11 mouse cellular contexts compared by ENCODE assay signal in the genomic region with DNA sequence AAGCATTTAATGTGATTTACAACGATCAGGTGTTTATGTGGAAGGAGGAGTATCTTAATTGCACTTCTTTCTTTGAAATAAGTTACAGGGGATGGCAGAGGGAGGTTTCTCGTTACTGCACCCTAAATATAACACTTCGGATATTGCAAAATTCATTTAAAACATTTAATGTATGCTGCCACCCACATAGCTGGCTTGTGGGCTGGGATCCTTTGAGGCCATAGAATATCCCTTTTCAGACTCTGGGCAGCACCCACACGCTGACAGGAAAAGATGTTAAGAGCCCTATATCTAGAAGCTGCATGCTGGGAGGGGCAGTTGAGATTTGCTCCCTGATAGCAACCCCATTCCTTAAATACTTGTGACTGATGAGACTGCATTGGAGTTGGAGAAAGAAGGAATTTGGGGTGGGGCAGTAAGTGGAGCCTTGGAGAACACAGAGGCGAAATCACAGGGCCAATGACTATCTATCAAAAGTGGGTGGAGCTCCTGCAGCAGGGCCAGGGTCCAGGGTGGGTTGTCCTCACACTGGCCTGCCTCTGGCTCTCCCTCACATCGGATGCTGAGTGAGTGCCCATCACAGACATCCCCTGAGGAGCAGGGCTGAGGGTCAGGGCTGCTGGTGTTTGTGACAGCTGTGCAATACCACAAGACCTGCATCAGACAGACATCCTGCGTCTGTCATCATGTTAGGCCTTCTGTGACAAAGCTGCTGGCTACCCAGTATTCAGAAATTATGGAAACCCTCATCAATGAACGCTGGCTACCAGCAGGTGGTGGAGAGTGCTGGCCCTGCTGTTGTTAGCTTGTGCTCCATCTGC.
DNase-seq lines count a peak whose midpoint lies in the region; ATAC-seq and TF ChIP-seq lines count a peak whose summit lies in the region.
"Had no signal": no experiment of that assay in that cellular context is flagged by ENCODE, and none has a peak within 500 bp of the region (broad histone marks: within the 10 kb centered on the region; RNA-seq: fewer than 3 reads in every experiment).

No protein-coding gene starts in this region.

- H3K27me3 ChIP-seq in intestine, embryonic 15.5 days (replicated peaks): no peaks in the 10 kb centered on the region
- H3K27me3 ChIP-seq in intestine, embryonic 16.5 days (replicated peaks; ENCODE audit: control insufficient read depth, insufficient read depth, low read length): no peaks in the 10 kb centered on the region
- H3K27me3 ChIP-seq in stomach, embryonic 14.5 days (ENCODE audit: control insufficient read depth, insufficient read depth, low read length): no peaks in the 10 kb centered on the region
- H3K27me3 ChIP-seq in stomach, postnatal 0 days (ENCODE audit: control insufficient read depth, insufficient read depth, low read length): no peaks in the 10 kb centered on the region
- no peaks in the 10 kb centered on the region for H3K27me3 ChIP-seq in intestine, postnatal 0 days (replicated peaks; ENCODE audit: control insufficient read depth, insufficient read depth, low read length)

- 36% methylated on average over 8 of the region's 8 CpGs for WGBS in intestine, embryonic 15.5 days
- 37% methylated on average over 8 of the region's 8 CpGs for WGBS in intestine, embryonic 16.5 days
- 37% methylated on average over 8 of the region's 8 CpGs for WGBS in stomach, embryonic 14.5 days
- WGBS in stomach, postnatal 0 days: 29% methylated on average over 8 of the region's 8 CpGs
- WGBS in intestine, postnatal 0 days: 32% methylated on average over 8 of the region's 8 CpGs

- H3K36me3 ChIP-seq in intestine, embryonic 15.5 days: no peaks in the 10 kb centered on the region
- no peaks in the 10 kb centered on the region for H3K36me3 ChIP-seq in intestine, embryonic 16.5 days (ENCODE audit: control insufficient read depth, insufficient read depth, low read length)
- H3K36me3 ChIP-seq in stomach, embryonic 14.5 days (ENCODE audit: control insufficient read depth, insufficient read depth, low read length): no peaks in the 10 kb centered on the region
- H3K36me3 ChIP-seq in stomach, postnatal 0 days (ENCODE audit: control insufficient read depth, insufficient read depth, low read length): no peaks in the 10 kb centered on the region
- no peaks in the 10 kb centered on the region for H3K36me3 ChIP-seq in intestine, postnatal 0 days (ENCODE audit: control insufficient read depth, insufficient read depth)

- no peak overlapping the region for H3K4me3 ChIP-seq in intestine, embryonic 15.5 days (replicated peaks)
- H3K4me3 ChIP-seq in intestine, embryonic 16.5 days (ENCODE audit: low read length): no peak overlapping the region
- H3K4me3 ChIP-seq in stomach, embryonic 14.5 days (ENCODE audit: low read depth, low read length): no peak overlapping the region
- H3K4me3 ChIP-seq in stomach, postnatal 0 days (ENCODE audit: low read depth, low read length): no peak overlapping the region
- H3K4me3 ChIP-seq in intestine, postnatal 0 days (ENCODE audit: low read depth, low read length): no peak overlapping the region

- no peaks in the 10 kb centered on the region for H3K9me3 ChIP-seq in intestine, embryonic 15.5 days
- no peaks in the 10 kb centered on the region for H3K9me3 ChIP-seq in intestine, embryonic 16.5 days (ENCODE audit: control insufficient read depth, low read length)
- no peaks in the 10 kb centered on the region for H3K9me3 ChIP-seq in stomach, embryonic 14.5 days (ENCODE audit: control insufficient read depth, low read depth, low read length)
- no peaks in the 10 kb centered on the region for H3K9me3 ChIP-seq in stomach, postnatal 0 days (ENCODE audit: control insufficient read depth, low read length)
- no peaks in the 10 kb centered on the region for H3K9me3 ChIP-seq in intestine, postnatal 0 days (ENCODE audit: control insufficient read depth)

- no peak for DNase-seq in stomach, postnatal 0 days (ENCODE audit: low spot score)
- DNase-seq in adrenal gland, adult 8-10 months: no peak
- DNase-seq in adrenal gland, adult 18-20 months (ENCODE audit: low spot score in 2 of 2): no peak
- no peak for DNase-seq in kidney, adult 18-20 months
- DNase-seq: cerebellum, adult 11-12 months; kidney, postnatal 10 days; liver, postnatal 0 days had no signal

- no peak overlapping the region for H3K4me2 ChIP-seq in intestine, embryonic 15.5 days (replicated peaks)
- H3K4me2 ChIP-seq in intestine, embryonic 16.5 days (ENCODE audit: low read depth, low read length): no peak overlapping the region
- no peak overlapping the region for H3K4me2 ChIP-seq in stomach, embryonic 14.5 days (replicated peaks; ENCODE audit: low read depth, low read length)
- H3K4me2 ChIP-seq in stomach, postnatal 0 days (replicated peaks; ENCODE audit: low read depth): no peak overlapping the region
- no peak overlapping the region for H3K4me2 ChIP-seq in intestine, postnatal 0 days (replicated peaks; ENCODE audit: low read depth)

- TF ChIP-seq CTCF in stomach, postnatal 0 days (IDR thresholded peaks at IDR 0.05; ENCODE audit: low read depth): no peak
- TF ChIP-seq CTCF in intestine, postnatal 0 days (IDR thresholded peaks at IDR 0.05; ENCODE audit: low read depth): 0 out of 2 replicates have a peak, but pooled peaks have one; percentile 8

- H3K27ac ChIP-seq in intestine, embryonic 15.5 days: no peak overlapping the region
- no peak overlapping the region for H3K27ac ChIP-seq in intestine, embryonic 16.5 days (ENCODE audit: low read length)
- no peak overlapping the region for H3K27ac ChIP-seq in stomach, embryonic 14.5 days (ENCODE audit: low read length)
- H3K27ac ChIP-seq in stomach, postnatal 0 days (replicated peaks): no peak overlapping the region
- no peak overlapping the region for H3K27ac ChIP-seq in intestine, postnatal 0 days (ENCODE audit: low read depth, low read length)

- TF ChIP-seq EP300 in stomach, postnatal 0 days (optimal IDR thresholded peaks at IDR 0.05): no peak

- H3K9ac ChIP-seq in intestine, embryonic 15.5 days: no peak overlapping the region
- no peak overlapping the region for H3K9ac ChIP-seq in intestine, embryonic 16.5 days (ENCODE audit: low read depth, low read length)
- H3K9ac ChIP-seq in stomach, embryonic 14.5 days (replicated peaks; ENCODE audit: low read depth, low read length): no peak overlapping the region
- H3K9ac ChIP-seq in stomach, postnatal 0 days (ENCODE audit: low read length): no peak overlapping the region
- H3K9ac ChIP-seq in intestine, postnatal 0 days (ENCODE audit: low read depth, low read length): no peak overlapping the region
- H3K9ac ChIP-seq: liver, postnatal 0 days had no signal

- peak; percentile 10; the same call in 1 of the 2 replicates for ATAC-seq in intestine, embryonic 15.5 days
- ATAC-seq in intestine, embryonic 16.5 days: no peak
- ATAC-seq in stomach, embryonic 14.5 days (ENCODE audit: insufficient number of reproducible peaks, insufficient read depth, low FRiP score, low read depth): peak; percentile 53; the same call in 1 of the 2 replicates
- ATAC-seq in stomach, postnatal 0 days (ENCODE audit: low FRiP score, low TSS enrichment): no peak; the same call in 1 of the 2 replicates
- no peak for ATAC-seq in intestine, postnatal 0 days
- ATAC-seq: liver, postnatal 0 days had no signal

- H3K4me1 ChIP-seq in intestine, embryonic 15.5 days (replicated peaks): peaks cover 5% of the 10 kb centered on the region; the same call in 1 of the 2 replicates
- H3K4me1 ChIP-seq in intestine, embryonic 16.5 days (ENCODE audit: control insufficient read depth, insufficient read depth, low read length): no peaks in the 10 kb centered on the region
- H3K4me1 ChIP-seq in stomach, embryonic 14.5 days (ENCODE audit: control insufficient read depth, insufficient read depth, low read length): no peaks in the 10 kb centered on the region
- H3K4me1 ChIP-seq in stomach, postnatal 0 days (replicated peaks; ENCODE audit: control insufficient read depth, insufficient read depth): no peaks in the 10 kb centered on the region
- H3K4me1 ChIP-seq in intestine, postnatal 0 days (replicated peaks; ENCODE audit: control insufficient read depth, insufficient read depth, low read length): no peaks in the 10 kb centered on the region

Comparison
In these comparisons a context has a peak if more than half of its experiments do, and no peak if none do; other contexts are left out.
1. ATAC-seq: peak in intestine, embryonic 15.5 days (single experiment) and stomach, embryonic 14.5 days (single experiment); none in intestine, embryonic 16.5 days (single experiment), stomach, postnatal 0 days (single experiment) and intestine, postnatal 0 days (single experiment).